Mouse (Mus musculus): ENCODE results near the gene Ccr5. TPM values are rescaled to one million over a fixed set of nuclear protein-coding genes. Genes with fewer than 3 reads are reported as not detected.

Gene Ccr5
- polyA plus RNA-seq (2012; rRNA removed), result 1.1 and 1.9 TPM in 2 replicates

GRCm38 (mm10) chr9:124121387-124122184, at the start of gene Ccr5:
Gene Ccr5, plus strand, starts transcription at chr9:124121543.

GRCm38 (mm10) chr9:124101723-124102122, 19.6 kb upstream of the Ccr5 start, which contains the start of gene Ccr2:
Gene Ccr2, plus strand, starts transcription at chr9:124101950.

Other genes with a start within 250 kb of the Ccr5 start
- 4.0 and 4.8 TPM in 2 replicates for gene Ccr1, start 152.9 kb upstream of the Ccr5 start, polyA plus RNA-seq (2012; rRNA removed)
- 0.04 and 0.05 TPM in 2 replicates for gene Ccr1l1, start 143.1 kb upstream of the Ccr5 start, polyA plus RNA-seq (2012; rRNA removed)
- gene Ccr3, start 99.6 kb upstream of the Ccr5 start, polyA plus RNA-seq (2012; rRNA removed), result 0.20 and 0.22 TPM in 2 replicates
- gene Ccr2, start 19.6 kb upstream of the Ccr5 start, polyA plus RNA-seq (2012; rRNA removed), result 2.4 and 2.7 TPM in 2 replicates
- gene 2010315B03Rik, start 191.2 kb downstream of the Ccr5 start, polyA plus RNA-seq (2012; rRNA removed), result 4.7 and 5.1 TPM in 2 replicates